Mouse (Mus musculus) ES-E14 (cell line): ENCODE measurements around the gene Ucp1.

ENCODE experiments used
- CHD2 ChIP-seq: IDR thresholded peaks from 2 replicates; pipeline ENCODE4 v1.6.1; 2014; ENCODE audit warnings: mild to moderate bottlenecking, low read depth, low read length, inconsistent platforms
- HCFC1 ChIP-seq: IDR thresholded peaks from 2 replicates; pipeline ENCODE4 v1.6.1; 2012; ENCODE audit warnings: low read length, inconsistent platforms, borderline replicate concordance; ENCODE audit not compliant: insufficient read depth
- MAFK ChIP-seq: IDR thresholded peaks from 2 replicates; pipeline ENCODE4 v1.6.1; 2014; ENCODE audit warnings: mild to moderate bottlenecking, low read depth, low read length, inconsistent platforms; ENCODE audit not compliant: insufficient read depth
- ZC3H11A ChIP-seq: IDR thresholded peaks from 2 replicates; pipeline ENCODE4 v1.6.1; 2012; ENCODE audit warnings: low read depth, mild to moderate bottlenecking, inconsistent platforms, low read length, borderline replicate concordance
- ZNF384 ChIP-seq: IDR thresholded peaks from 2 replicates; pipeline ENCODE4 v1.6.1; 2012; ENCODE audit warnings: low read depth, low read length, inconsistent platforms

- no peak for TF ChIP-seq CHD2
- TF ChIP-seq MAFK, result no peak
- no peak for TF ChIP-seq ZC3H11A
- TF ChIP-seq HCFC1, result no peak
- TF ChIP-seq ZNF384, result no peak
These were observed 39.3 kb upstream of the Ucp1 start for GRCm38 (mm10) chr8:83250858-83251257.
